Comparison of ENCODE assay signal across 23 mouse cellular contexts in the genomic region with DNA sequence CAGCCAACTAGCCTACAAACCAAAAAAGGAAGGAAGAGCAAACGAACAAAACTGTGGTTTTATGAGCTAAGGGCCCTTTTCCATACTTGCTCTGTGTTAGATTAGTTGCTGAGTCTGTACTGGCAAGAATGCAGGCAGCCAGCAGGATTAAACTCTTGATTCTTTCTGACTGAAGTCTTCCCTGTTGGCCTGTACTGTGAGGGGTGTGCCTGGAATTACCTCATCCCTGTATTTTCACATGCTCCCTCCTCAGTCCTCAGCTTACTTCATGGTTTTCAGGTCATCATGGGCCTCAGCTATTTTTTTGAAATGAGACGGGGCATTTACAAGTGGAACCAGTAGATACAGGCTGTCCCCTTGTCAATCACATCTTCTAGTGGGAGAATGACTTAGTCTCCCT. TPM values are rescaled to one million over a fixed set of nuclear protein-coding genes. Genes with fewer than 3 reads are reported as not detected.
DNase-seq lines count a peak whose midpoint lies in the region; ATAC-seq and TF ChIP-seq lines count a peak whose summit lies in the region.
"Had no signal": no experiment of that assay in that cellular context is flagged by ENCODE, and none has a peak within 500 bp of the region (broad histone marks: within the 10 kb centered on the region; RNA-seq: fewer than 3 reads in every experiment).

No protein-coding gene starts in this region.

- no peaks in the 10 kb centered on the region for H3K27me3 ChIP-seq in embryonic facial prominence, embryonic 14.5 days (replicated peaks; ENCODE audit: control insufficient read depth, insufficient read depth, low read length)
- no peaks in the 10 kb centered on the region for H3K27me3 ChIP-seq in embryonic facial prominence, embryonic 10.5 days (replicated peaks; ENCODE audit: low read depth, poor library complexity, severe bottlenecking)
- H3K27me3 ChIP-seq in embryonic facial prominence, embryonic 15.5 days: no peaks in the 10 kb centered on the region
- no peaks in the 10 kb centered on the region for H3K27me3 ChIP-seq in stomach, postnatal 0 days (ENCODE audit: control insufficient read depth, insufficient read depth, low read length)
- H3K27me3 ChIP-seq in hindbrain, embryonic 11.5 days (ENCODE audit: control insufficient read depth, insufficient read depth, low read length): no peaks in the 10 kb centered on the region
- H3K27me3 ChIP-seq: heart, embryonic 15.5 days; hindbrain, embryonic 15.5 days had no signal

- no peak overlapping the region for H3K27ac ChIP-seq in embryonic facial prominence, embryonic 14.5 days (replicated peaks; ENCODE audit: low read depth, low read length)
- no peak overlapping the region for H3K27ac ChIP-seq in embryonic facial prominence, embryonic 10.5 days (replicated peaks)
- H3K27ac ChIP-seq in gastrocnemius, adult 2 months: 0 out of 2 replicates have a peak overlapping the region, but pooled peaks have one; percentile 40
- H3K27ac ChIP-seq in embryonic facial prominence, embryonic 15.5 days (replicated peaks): 0 out of 2 replicates have a peak overlapping the region, but pooled peaks have one; percentile 0
- peak overlapping the region; percentile 45; the same call in 1 of the 2 replicates for H3K27ac ChIP-seq in stomach, postnatal 0 days (replicated peaks)
- H3K27ac ChIP-seq in hindbrain, embryonic 11.5 days (ENCODE audit: low read depth, low read length): no peak overlapping the region
- H3K27ac ChIP-seq: heart, embryonic 10.5 days; heart, embryonic 15.5 days; hindbrain, embryonic 15.5 days had no signal

- peak; percentile 34 for DNase-seq in embryonic facial prominence, embryonic 14.5 days (ENCODE audit: low spot score)
- DNase-seq in embryonic facial prominence, embryonic 10.5 days (ENCODE audit: low spot score): no peak
- DNase-seq in gastrocnemius, adult 2 months: no peak
- no peak for DNase-seq in gastrocnemius, postnatal 4 days (ENCODE audit: low spot score in 2 of 2)
- no peak for DNase-seq in stomach, postnatal 0 days (ENCODE audit: low spot score)
- DNase-seq in hindbrain, embryonic 11.5 days (ENCODE audit: low spot score): no peak
- DNase-seq: adrenal gland, adult 8-10 months; adrenal gland, postnatal 36 days; B cell, adult 2 months; cerebellum, adult 2 months; cerebellum, postnatal 10 days; gastrocnemius, postnatal 36 days had no signal

- no peak for TF ChIP-seq EP300 in stomach, postnatal 0 days (optimal IDR thresholded peaks at IDR 0.05)

- TF ChIP-seq CTCF in gastrocnemius, adult 2 months (IDR thresholded peaks at IDR 0.05): no peak
- no peak for TF ChIP-seq CTCF in stomach, postnatal 0 days (IDR thresholded peaks at IDR 0.05; ENCODE audit: low read depth)

- H3K36me3 ChIP-seq in embryonic facial prominence, embryonic 14.5 days (ENCODE audit: control insufficient read depth, insufficient read depth, low read length): peaks cover 75% of the 10 kb centered on the region
- H3K36me3 ChIP-seq in embryonic facial prominence, embryonic 10.5 days (replicated peaks): peaks cover 92% of the 10 kb centered on the region
- H3K36me3 ChIP-seq in embryonic facial prominence, embryonic 15.5 days: peaks cover 77% of the 10 kb centered on the region
- H3K36me3 ChIP-seq in stomach, postnatal 0 days (ENCODE audit: control insufficient read depth, insufficient read depth, low read length): peaks cover 25% of the 10 kb centered on the region
- H3K36me3 ChIP-seq in hindbrain, embryonic 11.5 days (ENCODE audit: control insufficient read depth, insufficient read depth, low read length): peaks cover 19% of the 10 kb centered on the region

- no peak overlapping the region for H3K4me3 ChIP-seq in embryonic facial prominence, embryonic 14.5 days (ENCODE audit: low read depth, low read length)
- H3K4me3 ChIP-seq in embryonic facial prominence, embryonic 10.5 days: no peak overlapping the region
- no peak overlapping the region for H3K4me3 ChIP-seq in gastrocnemius, adult 2 months
- H3K4me3 ChIP-seq in embryonic facial prominence, embryonic 15.5 days (replicated peaks): no peak overlapping the region
- no peak overlapping the region for H3K4me3 ChIP-seq in stomach, postnatal 0 days (ENCODE audit: low read depth, low read length)
- H3K4me3 ChIP-seq in hindbrain, embryonic 11.5 days (ENCODE audit: low read depth, low read length): no peak overlapping the region
- H3K4me3 ChIP-seq: heart, embryonic 10.5 days; heart, embryonic 15.5 days; hindbrain, embryonic 10.5 days; hindbrain, embryonic 15.5 days had no signal

- no peaks in the 10 kb centered on the region for H3K4me1 ChIP-seq in embryonic facial prominence, embryonic 14.5 days (ENCODE audit: control insufficient read depth, insufficient read depth, low read length)
- H3K4me1 ChIP-seq in embryonic facial prominence, embryonic 10.5 days: peaks cover 35% of the 10 kb centered on the region
- H3K4me1 ChIP-seq in embryonic facial prominence, embryonic 15.5 days: 0 out of 2 replicates have a peak, but pooled peaks cover 5% of the 10 kb centered on the region
- no peaks in the 10 kb centered on the region for H3K4me1 ChIP-seq in stomach, postnatal 0 days (replicated peaks; ENCODE audit: control insufficient read depth, insufficient read depth)
- H3K4me1 ChIP-seq in hindbrain, embryonic 11.5 days (replicated peaks; ENCODE audit: control insufficient read depth, insufficient read depth, low read length): no peaks in the 10 kb centered on the region; the same call in 1 of the 2 replicates
- H3K4me1 ChIP-seq: heart, embryonic 15.5 days had no signal

- H3K9me3 ChIP-seq in embryonic facial prominence, embryonic 14.5 days (ENCODE audit: control insufficient read depth, low read length): no peaks in the 10 kb centered on the region
- H3K9me3 ChIP-seq in embryonic facial prominence, embryonic 10.5 days: no peaks in the 10 kb centered on the region
- H3K9me3 ChIP-seq in embryonic facial prominence, embryonic 15.5 days (replicated peaks): no peaks in the 10 kb centered on the region
- no peaks in the 10 kb centered on the region for H3K9me3 ChIP-seq in stomach, postnatal 0 days (ENCODE audit: control insufficient read depth, low read length)
- no peaks in the 10 kb centered on the region for H3K9me3 ChIP-seq in hindbrain, embryonic 11.5 days (ENCODE audit: control insufficient read depth, low read length)
- H3K9me3 ChIP-seq: G1E; heart, embryonic 10.5 days; heart, embryonic 15.5 days; hindbrain, embryonic 10.5 days; hindbrain, embryonic 15.5 days had no signal

- intact Hi-C loops in gastrocnemius, adult 2 months (cut with DNase I): no loop called here

- H3K4me2 ChIP-seq in embryonic facial prominence, embryonic 14.5 days (ENCODE audit: low read depth, low read length): no peak overlapping the region
- no peak overlapping the region for H3K4me2 ChIP-seq in embryonic facial prominence, embryonic 15.5 days (replicated peaks)
- H3K4me2 ChIP-seq in stomach, postnatal 0 days (replicated peaks; ENCODE audit: low read depth): no peak overlapping the region
- no peak overlapping the region for H3K4me2 ChIP-seq in hindbrain, embryonic 11.5 days (replicated peaks; ENCODE audit: low read depth, low read length)
- H3K4me2 ChIP-seq: heart, embryonic 15.5 days; hindbrain, embryonic 15.5 days had no signal

- 73% methylated on average over 2 of the region's 2 CpGs for WGBS in embryonic facial prominence, embryonic 14.5 days
- 84% methylated on average over 2 of the region's 2 CpGs for WGBS in embryonic facial prominence, embryonic 10.5 days
- 58% methylated on average over 2 of the region's 2 CpGs for WGBS in embryonic facial prominence, embryonic 15.5 days
- 52% methylated on average over 2 of the region's 2 CpGs for WGBS in stomach, postnatal 0 days
- 87% methylated on average over 2 of the region's 2 CpGs for WGBS in hindbrain, embryonic 11.5 days

- H3K9ac ChIP-seq in embryonic facial prominence, embryonic 14.5 days (ENCODE audit: low read depth, low read length): no peak overlapping the region
- no peak overlapping the region for H3K9ac ChIP-seq in embryonic facial prominence, embryonic 15.5 days
- H3K9ac ChIP-seq in stomach, postnatal 0 days (ENCODE audit: low read length): no peak overlapping the region
- H3K9ac ChIP-seq in hindbrain, embryonic 11.5 days (ENCODE audit: low read depth, low read length): no peak overlapping the region
- H3K9ac ChIP-seq: heart, embryonic 15.5 days; hindbrain, embryonic 15.5 days had no signal

- ATAC-seq in embryonic facial prominence, embryonic 14.5 days (ENCODE audit: low read depth): peak; percentile 56; the same call in 1 of the 2 replicates
- no peak for ATAC-seq in embryonic facial prominence, embryonic 15.5 days (ENCODE audit: insufficient number of reproducible peaks, low FRiP score, low TSS enrichment, low read depth)
- no peak; the same call in 1 of the 2 replicates for ATAC-seq in stomach, postnatal 0 days (ENCODE audit: low FRiP score, low TSS enrichment)
- ATAC-seq in hindbrain, embryonic 11.5 days (ENCODE audit: low FRiP score): no peak
- ATAC-seq: CD4-positive, CD25-positive, alpha-beta regulatory T cell, adult 4 months; forebrain, embryonic 16.5 days; intestine, postnatal 0 days had no signal

RNA-seq across cellular contexts. Expression of a gene that starts 22.1 kb away (rescaled TPM):
- polyA plus RNA-seq in embryonic facial prominence, embryonic 14.5 days (2014; fragmentation: Nextera tagmentation; extraction: Ambion mirVana): 0.51 TPM in 1 of 2 replicates, not detected in the other
- 0.34 and 1.3 TPM in 2 replicates for polyA plus RNA-seq in embryonic facial prominence, embryonic 10.5 days (2016; fragmentation: Nextera tagmentation; extraction: Ambion mirVana)
- total RNA-seq in gastrocnemius, adult 2 months (2021): not detected
- total RNA-seq in gastrocnemius, postnatal 4 days (2021): not detected
- not detected in 2 replicates for polyA plus RNA-seq in embryonic facial prominence, embryonic 15.5 days (2015; fragmentation: Nextera tagmentation; extraction: Ambion mirVana)
- polyA plus RNA-seq in stomach, postnatal 0 days (2015; fragmentation: Nextera tagmentation; extraction: Ambion mirVana): 0.49 and 0.51 TPM in 2 replicates
- 1.0 TPM in 2 replicates for polyA plus RNA-seq in hindbrain, embryonic 11.5 days (2014; fragmentation: Nextera tagmentation; extraction: Ambion mirVana)
- total RNA-seq: adrenal gland, adult 8-10 months; adrenal gland, postnatal 36 days; gastrocnemius, postnatal 36 days; heart, adult 18-20 months; heart, postnatal 25 days had no signal
- polyA plus RNA-seq: CD4-positive, CD25-positive, alpha-beta regulatory T cell, adult 4 months; G1E; heart, embryonic 10.5 days; heart, embryonic 15.5 days; hindbrain, embryonic 10.5 days had no signal

RNA-seq across cellular contexts. Expression of a gene that starts 42.2 kb away (rescaled TPM):
- polyA plus RNA-seq in embryonic facial prominence, embryonic 14.5 days (2014; fragmentation: Nextera tagmentation; extraction: Ambion mirVana): 39.7 and 43.3 TPM in 2 replicates
- 61.1 and 66.5 TPM in 2 replicates for polyA plus RNA-seq in embryonic facial prominence, embryonic 10.5 days (2016; fragmentation: Nextera tagmentation; extraction: Ambion mirVana)
- total RNA-seq in gastrocnemius, adult 2 months (2021): 10 to 100 TPM; 13.5 TPM
- total RNA-seq in gastrocnemius, postnatal 4 days (2021): 10 to 100 TPM; 32.4 to 32.9 TPM
- polyA plus RNA-seq in embryonic facial prominence, embryonic 15.5 days (2015; fragmentation: Nextera tagmentation; extraction: Ambion mirVana): 89.8 and 92.3 TPM in 2 replicates
- 68.8 and 68.9 TPM in 2 replicates for polyA plus RNA-seq in stomach, postnatal 0 days (2015; fragmentation: Nextera tagmentation; extraction: Ambion mirVana)
- polyA plus RNA-seq in hindbrain, embryonic 11.5 days (2014; fragmentation: Nextera tagmentation; extraction: Ambion mirVana): 36.2 and 37.2 TPM in 2 replicates

RNA-seq across cellular contexts. Expression of a gene that starts 45.9 kb away (rescaled TPM):
- 0.12 and 0.29 TPM in 2 replicates for polyA plus RNA-seq in embryonic facial prominence, embryonic 14.5 days (2014; fragmentation: Nextera tagmentation; extraction: Ambion mirVana)
- 0.73 and 1.0 TPM in 2 replicates for polyA plus RNA-seq in embryonic facial prominence, embryonic 10.5 days (2016; fragmentation: Nextera tagmentation; extraction: Ambion mirVana)
- total RNA-seq in gastrocnemius, adult 2 months (2021): 1 to 10 TPM in 1 of 2 experiments, under 1 TPM in 1; 0.46 to 1.1 TPM
- under 1 TPM; 0.16 to 0.29 TPM for total RNA-seq in gastrocnemius, postnatal 4 days (2021)
- polyA plus RNA-seq in embryonic facial prominence, embryonic 15.5 days (2015; fragmentation: Nextera tagmentation; extraction: Ambion mirVana): 0.69 and 0.77 TPM in 2 replicates
- 0.17 and 0.22 TPM in 2 replicates for polyA plus RNA-seq in stomach, postnatal 0 days (2015; fragmentation: Nextera tagmentation; extraction: Ambion mirVana)
- polyA plus RNA-seq in hindbrain, embryonic 11.5 days (2014; fragmentation: Nextera tagmentation; extraction: Ambion mirVana): 0.75 and 0.79 TPM in 2 replicates
- total RNA-seq: heart, postnatal 25 days had no signal
- polyA plus RNA-seq: CD4-positive, CD25-positive, alpha-beta regulatory T cell, adult 4 months had no signal

RNA-seq across cellular contexts. Expression of a gene that starts 46.4 kb away (rescaled TPM):
- 310 and 342 TPM in 2 replicates for polyA plus RNA-seq in embryonic facial prominence, embryonic 14.5 days (2014; fragmentation: Nextera tagmentation; extraction: Ambion mirVana)
- polyA plus RNA-seq in embryonic facial prominence, embryonic 10.5 days (2016; fragmentation: Nextera tagmentation; extraction: Ambion mirVana): 266 and 277 TPM in 2 replicates
- total RNA-seq in gastrocnemius, adult 2 months (2021): 10 to 100 TPM; 69.4 to 84.8 TPM
- 100 to 1,000 TPM; 142 to 155 TPM for total RNA-seq in gastrocnemius, postnatal 4 days (2021)
- 303 and 311 TPM in 2 replicates for polyA plus RNA-seq in embryonic facial prominence, embryonic 15.5 days (2015; fragmentation: Nextera tagmentation; extraction: Ambion mirVana)
- polyA plus RNA-seq in stomach, postnatal 0 days (2015; fragmentation: Nextera tagmentation; extraction: Ambion mirVana): 178 and 192 TPM in 2 replicates
- 227 and 256 TPM in 2 replicates for polyA plus RNA-seq in hindbrain, embryonic 11.5 days (2014; fragmentation: Nextera tagmentation; extraction: Ambion mirVana)

Comparison
In these comparisons a context has a peak if more than half of its experiments do, and no peak if none do; other contexts are left out.
1. H3K27ac ChIP-seq: peak in gastrocnemius, adult 2 months (single experiment), embryonic facial prominence, embryonic 15.5 days (single experiment) and stomach, postnatal 0 days (single experiment); none in embryonic facial prominence, embryonic 14.5 days (single experiment), embryonic facial prominence, embryonic 10.5 days (single experiment) and hindbrain, embryonic 11.5 days (single experiment).